Mouse (Mus musculus) erythroblast, embryonic 14.5 days (primary cell): ENCODE measurements around the gene Fbxw9. TPM values are rescaled to one million over a fixed set of nuclear protein-coding genes. Genes with fewer than 3 reads are reported as not detected.
"Not testable (repeated sequence)": the region's sequence is repeated elsewhere in the genome, so short reads cannot be mapped to it uniquely, and the experiment has no call there.

Source experiments
- H3K27me3 ChIP-seq: 2 replicates; pipeline ENCODE4 v1.6.1; 2012; ENCODE audit warnings: inconsistent platforms; ENCODE audit not compliant: control insufficient read depth
- H3K36me3 ChIP-seq: 2 replicates; pipeline ENCODE4 v1.6.1; 2012; ENCODE audit warnings: mild to moderate bottlenecking, inconsistent platforms; ENCODE audit not compliant: control insufficient read depth
- H3K4me1 ChIP-seq: 2 replicates; pipeline ENCODE4 v1.6.1; 2012; ENCODE audit warnings: inconsistent platforms; ENCODE audit not compliant: control insufficient read depth
- H3K4me3 ChIP-seq: replicated peaks from 2 replicates; pipeline ENCODE3; 2012; ENCODE audit warnings: moderate library complexity, mild to moderate bottlenecking, inconsistent platforms
- H3K9me3 ChIP-seq: 2 replicates; pipeline ENCODE4 v1.6.1; 2012; ENCODE audit warnings: low read length, inconsistent platforms, mixed read lengths; ENCODE audit not compliant: control insufficient read depth
- GATA1 ChIP-seq: IDR thresholded peaks from 2 replicates; pipeline ENCODE4 v1.6.1; 2012; ENCODE audit warnings: low read length, inconsistent platforms, mixed read lengths
- TAL1 ChIP-seq: IDR thresholded peaks from 3 replicates; pipeline ENCODE4 v1.6.1; 2012; ENCODE audit warnings: low read length, inconsistent platforms, mixed read lengths
- polyA plus RNA-seq: library from polyadenylated mRNA; stranded (reverse); fragments of >175 nt; gene quantifications from 2 replicates; pipeline ENCODE4 v1.2.3, GENCODE M21; 2012

Gene Fbxw9
- polyA plus RNA-seq, 1 experiment, result 0.54 TPM

GRCm38 (mm10) chr8:85076001-85076400 lies 16.1 kb downstream of the Fbxw9 start:
- Histone ChIP-seq H3K4me1 (peaks cover 73% of the 10 kb centered on the region), H3K36me3 (peaks cover 60% of the 10 kb centered on the region), H3K27me3 (no peaks in the 10 kb centered on the region), H3K9me3 (no peaks in the 10 kb centered on the region), H3K4me3 (peak overlapping the region; percentile 31)
- TF ChIP-seq GATA1 (peak; percentile 32; the same call in 1 of the 2 replicates), TAL1 (peak; percentile 68)

- Histone ChIP-seq H3K27me3 (no peaks in the 10 kb centered on the region), H3K36me3 (peaks cover 60% of the 10 kb centered on the region), H3K9me3 (no peaks in the 10 kb centered on the region), H3K4me3 (no peak overlapping the region), H3K4me1 (peaks cover 76% of the 10 kb centered on the region)
- TF ChIP-seq GATA1 (no peak), TAL1 (no peak)
Measured at GRCm38 (mm10) chr8:85076993-85077392, 17.1 kb downstream of the Fbxw9 start.

- H3K27me3 ChIP-seq, result no peaks in the 10 kb centered on the region
- TF ChIP-seq GATA1, result no peak
- no peak for TF ChIP-seq TAL1
- H3K4me1 ChIP-seq, result peaks cover 75% of the 10 kb centered on the region
- H3K4me3 ChIP-seq, result peak overlapping the region; percentile 85
- no peaks in the 10 kb centered on the region for H3K9me3 ChIP-seq
- H3K36me3 ChIP-seq, result peaks cover 40% of the 10 kb centered on the region
Measured at GRCm38 (mm10) chr8:85080214-85080531, 20.3 kb downstream of the Fbxw9 start.

- Histone ChIP-seq H3K4me1 (peaks cover 72% of the 10 kb centered on the region), H3K27me3 (no peaks in the 10 kb centered on the region), H3K9me3 (no peaks in the 10 kb centered on the region), H3K4me3 (peak within 1 kb of the TSS; percentile 85), H3K36me3 (peaks cover 40% of the 10 kb centered on the region)
- TF ChIP-seq GATA1 (no peak), TAL1 (no peak)
Measured at GRCm38 (mm10) chr8:85080532-85081215, 20.8 kb downstream of the Fbxw9 start, which contains the start of gene Wdr83os. Gene Wdr83os, plus strand, starts transcription at chr8:85080740.

GRCm38 (mm10) chr8:85081216-85081555 lies 21.3 kb downstream of the Fbxw9 start, which contains the start of gene Wdr83:
Gene Wdr83, minus strand, starts transcription at chr8:85081306.
- H3K4me1 ChIP-seq, result peaks cover 67% of the 10 kb centered on the region
- no peaks in the 10 kb centered on the region for H3K27me3 ChIP-seq
- no peaks in the 10 kb centered on the region for H3K9me3 ChIP-seq
- TF ChIP-seq TAL1 (no peak), GATA1 (no peak)
- H3K4me3 ChIP-seq, result peak within 1 kb of the TSS; percentile 85
- peaks cover 37% of the 10 kb centered on the region for H3K36me3 ChIP-seq

- H3K9me3 ChIP-seq, H3K27me3 ChIP-seq, H3K4me3 ChIP-seq: not testable (repeated sequence)
- H3K36me3 ChIP-seq, result peaks cover 39% of the 10 kb centered on the region
- H3K4me1 ChIP-seq, result peaks cover 58% of the 10 kb centered on the region
Measured at GRCm38 (mm10) chr8:85082169-85082568, 22.3 kb downstream of the Fbxw9 start.

- Histone ChIP-seq H3K36me3 (peaks cover 39% of the 10 kb centered on the region), H3K4me3 (peak within 1 kb of the TSS; percentile 72), H3K9me3 (no peaks in the 10 kb centered on the region), H3K4me1 (peaks cover 57% of the 10 kb centered on the region), H3K27me3 (no peaks in the 10 kb centered on the region)
- TF ChIP-seq GATA1, result no peak
- no peak for TF ChIP-seq TAL1
Measured at GRCm38 (mm10) chr8:85083108-85083813, 23.4 kb downstream of the Fbxw9 start, which contains the start of gene Man2b1. Gene Man2b1, plus strand, starts transcription at chr8:85083270.

GRCm38 (mm10) chr8:85084633-85085032 lies 24.8 kb downstream of the Fbxw9 start:
- H3K9me3 ChIP-seq, result no peaks in the 10 kb centered on the region

GRCm38 (mm10) chr8:85086238-85086637 lies 26.4 kb downstream of the Fbxw9 start:
- Histone ChIP-seq H3K36me3 (peaks cover 34% of the 10 kb centered on the region), H3K27me3 (no peaks in the 10 kb centered on the region), H3K4me3 (no peak overlapping the region), H3K4me1 (peaks cover 39% of the 10 kb centered on the region), H3K9me3 (no peaks in the 10 kb centered on the region)
- TF ChIP-seq TAL1 (no peak), GATA1 (no peak)

More at GRCm38 (mm10) chr8:85084633-85085032, 24.8 kb downstream of the Fbxw9 start:
- Histone ChIP-seq H3K27me3 (no peaks in the 10 kb centered on the region), H3K4me3 (no peak overlapping the region), H3K4me1 (peaks cover 47% of the 10 kb centered on the region), H3K36me3 (peaks cover 28% of the 10 kb centered on the region)
- no peak for TF ChIP-seq GATA1
- no peak for TF ChIP-seq TAL1
